Mouse (Mus musculus) kidney, embryonic 14.5 days (tissue): ENCODE measurements around the gene Rgs7. TPM values are rescaled to one million over a fixed set of nuclear protein-coding genes. Genes with fewer than 3 reads are reported as not detected.

Experiments
- ATAC-seq: fragments of 200-750 bp; cut with Nextera tagmentation; 2 replicates; pipeline ENCODE4 v1.8.0; 2017; ENCODE audit warnings: moderate number of reproducible peaks, mild to moderate bottlenecking, moderate TSS enrichment, moderate library complexity; ENCODE audit not compliant: low FRiP score, low TSS enrichment
- H3K27ac ChIP-seq: fragments of 300-500 bp; sonication (generic); 2 replicates; pipeline ENCODE4 v1.5.1; 2014; ENCODE audit warnings: low read depth, mild to moderate bottlenecking, low read length, moderate library complexity, mixed read lengths
- H3K27me3 ChIP-seq: fragments of 300-500 bp; sonication (generic); 2 replicates; pipeline ENCODE4 v1.6.1; 2014; ENCODE audit warnings: mild to moderate bottlenecking, low read length; ENCODE audit not compliant: control insufficient read depth, insufficient read depth
- H3K36me3 ChIP-seq: fragments of 300-500 bp; sonication (generic); 2 replicates; pipeline ENCODE4 v1.6.1; 2014; ENCODE audit warnings: low read length, mixed read lengths; ENCODE audit not compliant: control insufficient read depth, insufficient read depth
- H3K4me1 ChIP-seq: fragments of 300-500 bp; sonication (generic); 2 replicates; pipeline ENCODE4 v1.6.1; 2014; ENCODE audit warnings: low read length, mixed read lengths; ENCODE audit not compliant: control insufficient read depth, insufficient read depth
- H3K4me2 ChIP-seq: fragments of 300-500 bp; sonication (generic); replicated peaks from 2 replicates; pipeline ENCODE4 v1.6.1; 2014; ENCODE audit warnings: low read depth, mild to moderate bottlenecking, low read length
- H3K4me3 ChIP-seq: fragments of 300-500 bp; sonication (generic); 2 replicates; pipeline ENCODE4 v1.5.1; 2014; ENCODE audit warnings: mild to moderate bottlenecking, low read length
- H3K9ac ChIP-seq: fragments of 300-500 bp; sonication (generic); 2 replicates; pipeline ENCODE4 v1.6.1; 2014; ENCODE audit warnings: low read depth, mild to moderate bottlenecking, low read length, moderate library complexity
- H3K9me3 ChIP-seq: fragments of 300-500 bp; sonication (generic); 2 replicates; pipeline ENCODE4 v1.6.1; 2016; ENCODE audit warnings: low read length; ENCODE audit not compliant: control insufficient read depth
- WGBS: fragments of 180-500 bp; shearing (Covaris S2); extraction: QIAGEN DNeasy Blood & Tissue Kit; methylation state at CpG from one replicate; pipeline ENCODE4 v1.1.7; 2014; 5-methylcytosine and 5-hydroxymethylcytosine counted together
- polyA plus RNA-seq: library from polyadenylated mRNA; unstranded; fragments of >200 nt; fragmentation: Nextera tagmentation; extraction: Ambion mirVana; gene quantifications from 2 replicates; pipeline ENCODE4 v1.2.1, GENCODE M21; 2014

Rgs7 gene
- polyA plus RNA-seq, 1 experiment from 2014 or later, result 0.34 TPM

GRCm38 (mm10) chr1:175188186-175188585 is 304.1 kb downstream of the Rgs7 start:
- no peak overlapping the region for H3K27ac ChIP-seq
- H3K9ac ChIP-seq, result no peak overlapping the region
- H3K4me3 ChIP-seq, result no peak overlapping the region
- H3K9me3 ChIP-seq, result no peaks in the 10 kb centered on the region
- 67% methylated on average over 5 of the region's 5 CpGs for WGBS
- no peaks in the 10 kb centered on the region for H3K36me3 ChIP-seq
- H3K27me3 ChIP-seq, result no peaks in the 10 kb centered on the region
- no peaks in the 10 kb centered on the region for H3K4me1 ChIP-seq
- H3K4me2 ChIP-seq, result no peak overlapping the region
- ATAC-seq, result no peak

DNA sequence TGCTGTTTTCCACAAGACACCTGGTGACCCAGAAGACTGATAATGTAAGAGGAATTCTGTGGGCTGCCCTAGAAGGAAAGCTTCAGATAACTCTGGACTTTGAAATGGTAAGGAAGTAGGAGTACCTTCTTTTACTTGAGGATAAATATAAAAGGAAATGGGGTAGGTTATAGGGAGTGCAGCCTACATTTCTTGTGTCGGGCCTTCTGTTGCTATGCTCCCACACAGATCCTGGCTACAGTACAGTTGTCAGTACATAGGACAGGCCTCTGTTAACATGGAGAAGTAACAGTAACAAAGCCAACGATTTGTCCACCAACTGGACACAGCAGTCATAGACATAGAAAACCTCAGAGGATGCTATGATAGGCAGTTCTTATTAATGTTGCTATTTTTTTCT is 307.1 kb downstream of the Rgs7 start:
- H3K36me3 ChIP-seq, result no peaks in the 10 kb centered on the region
- no peak overlapping the region for H3K9ac ChIP-seq
- WGBS, result 83% methylated on average over 2 of the region's 2 CpGs
- H3K27ac ChIP-seq, result no peak overlapping the region
- H3K27me3 ChIP-seq, result no peaks in the 10 kb centered on the region
- H3K9me3 ChIP-seq, result no peaks in the 10 kb centered on the region
- H3K4me1 ChIP-seq, result no peaks in the 10 kb centered on the region
- H3K4me2 ChIP-seq, result no peak overlapping the region
- ATAC-seq, result no peak
- no peak overlapping the region for H3K4me3 ChIP-seq

- Histone ChIP-seq H3K4me3 (no peak overlapping the region), H3K4me1 (no peaks in the 10 kb centered on the region), H3K27ac (no peak overlapping the region), H3K9ac (no peak overlapping the region), H3K9me3 (no peaks in the 10 kb centered on the region), H3K36me3 (no peaks in the 10 kb centered on the region), H3K4me2 (no peak overlapping the region), H3K27me3 (no peaks in the 10 kb centered on the region)
- no peak for ATAC-seq
- WGBS, result 72% methylated on average over 3 of the region's 3 CpGs
Observed at GRCm38 (mm10) chr1:175184736-175185135, 307.6 kb downstream of the Rgs7 start.

GRCm38 (mm10) chr1:175178733-175179132 is 313.6 kb downstream of the Rgs7 start:
- 84% methylated on average over 1 of the region's 1 CpGs for WGBS
- no peak overlapping the region for H3K27ac ChIP-seq
- H3K36me3 ChIP-seq, result no peaks in the 10 kb centered on the region
- H3K27me3 ChIP-seq, result no peaks in the 10 kb centered on the region
- H3K4me3 ChIP-seq, result no peak overlapping the region
- no peak overlapping the region for H3K4me2 ChIP-seq
- no peaks in the 10 kb centered on the region for H3K4me1 ChIP-seq
- H3K9ac ChIP-seq, result no peak overlapping the region
- ATAC-seq, result peak; percentile 60; the same call in 1 of the 2 replicates
- no peaks in the 10 kb centered on the region for H3K9me3 ChIP-seq

GRCm38 (mm10) chr1:175174918-175175675 is 317.2 kb downstream of the Rgs7 start:
- ATAC-seq, result no peak
- WGBS, result 71% methylated on average over 5 of the region's 5 CpGs
- H3K36me3 ChIP-seq, result no peaks in the 10 kb centered on the region
- no peak overlapping the region for H3K9ac ChIP-seq
- H3K27ac ChIP-seq, result no peak overlapping the region
- H3K4me3 ChIP-seq, result no peak overlapping the region
- H3K27me3 ChIP-seq, result no peaks in the 10 kb centered on the region
- no peaks in the 10 kb centered on the region for H3K4me1 ChIP-seq
- H3K4me2 ChIP-seq, result no peak overlapping the region
- H3K9me3 ChIP-seq, result no peaks in the 10 kb centered on the region

DNA sequence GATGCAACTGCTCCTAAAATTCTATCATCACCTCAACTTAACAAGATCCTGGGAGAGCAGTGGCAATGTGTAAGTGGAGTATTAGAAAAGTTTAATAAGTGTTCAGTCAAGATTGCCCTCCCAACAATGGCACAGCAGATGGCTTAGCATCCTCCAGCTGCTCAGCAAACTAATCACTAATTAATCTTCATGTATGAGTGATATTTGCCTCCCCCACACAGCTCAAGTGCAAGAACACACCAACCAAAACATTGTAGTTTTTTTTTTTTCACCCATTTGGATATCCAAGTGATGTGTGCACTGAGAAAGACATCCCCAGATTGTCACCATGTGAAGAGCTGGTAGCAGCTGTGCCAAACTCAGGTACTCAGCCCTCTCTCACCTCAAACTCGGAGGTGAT is 336.8 kb downstream of the Rgs7 start:
- Histone ChIP-seq H3K9ac (no peak overlapping the region), H3K27ac (no peak overlapping the region), H3K4me3 (no peak overlapping the region), H3K4me2 (no peak overlapping the region), H3K4me1 (no peaks in the 10 kb centered on the region), H3K27me3 (no peaks in the 10 kb centered on the region), H3K36me3 (no peaks in the 10 kb centered on the region), H3K9me3 (no peaks in the 10 kb centered on the region)
- ATAC-seq, result no peak
- 83% methylated on average over 1 of the region's 1 CpGs for WGBS

DNA sequence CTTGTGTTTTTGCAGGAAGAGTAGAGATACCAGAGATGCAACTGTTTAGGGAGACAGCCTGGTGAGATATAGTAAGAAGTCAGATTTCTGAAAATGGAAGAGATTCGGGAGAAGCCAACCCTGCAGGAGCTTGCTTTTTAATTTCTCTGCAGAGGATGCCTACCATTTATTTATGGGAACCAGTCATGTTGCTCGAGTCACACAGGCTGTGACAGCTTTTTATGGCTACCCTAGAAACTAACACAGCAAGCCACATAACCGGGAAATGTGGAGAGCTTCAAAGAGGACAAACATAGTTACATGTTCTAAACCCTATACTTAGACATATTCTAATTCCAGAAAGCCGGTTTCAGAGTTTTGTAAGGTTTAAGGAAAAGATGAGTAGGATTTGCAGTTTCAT is 349.2 kb downstream of the Rgs7 start:
- Histone ChIP-seq H3K4me3 (no peak overlapping the region), H3K36me3 (no peaks in the 10 kb centered on the region), H3K27me3 (no peaks in the 10 kb centered on the region), H3K9me3 (no peaks in the 10 kb centered on the region), H3K9ac (no peak overlapping the region), H3K4me2 (no peak overlapping the region), H3K4me1 (no peaks in the 10 kb centered on the region), H3K27ac (no peak overlapping the region)
- ATAC-seq, result no peak
- WGBS, result 84% methylated on average over 4 of the region's 4 CpGs

- Histone ChIP-seq H3K9ac (no peak overlapping the region), H3K4me1 (no peaks in the 10 kb centered on the region), H3K9me3 (no peaks in the 10 kb centered on the region), H3K27me3 (no peaks in the 10 kb centered on the region), H3K36me3 (no peaks in the 10 kb centered on the region), H3K4me3 (no peak overlapping the region), H3K27ac (no peak overlapping the region), H3K4me2 (no peak overlapping the region)
- whole genome bisulfite sequencing, result 39% methylated on average over 2 of the region's 2 CpGs
- no peak for ATAC-seq
Observed at GRCm38 (mm10) chr1:175128525-175128924, 363.8 kb downstream of the Rgs7 start.

DNA sequence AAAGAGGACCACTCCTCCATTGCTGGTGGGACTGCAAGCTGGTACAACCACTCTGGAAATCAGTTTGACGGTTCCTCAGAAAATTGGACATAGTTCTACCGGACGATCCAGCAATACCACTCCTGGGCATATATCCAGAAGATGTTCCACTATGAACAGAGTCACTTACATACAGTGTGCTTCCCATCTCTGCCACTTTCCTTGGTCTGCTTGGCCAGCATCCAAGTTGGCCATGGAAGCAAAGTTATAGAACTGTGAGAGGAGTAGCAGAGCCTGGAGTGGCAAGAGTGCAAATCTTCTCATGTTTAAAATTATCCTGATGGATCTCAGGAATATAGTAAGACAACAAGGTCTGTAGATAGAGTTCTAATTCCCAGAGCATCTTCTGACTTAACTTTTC is 367.9 kb downstream of the Rgs7 start:
- no peaks in the 10 kb centered on the region for H3K27me3 ChIP-seq
- H3K9me3 ChIP-seq, result no peaks in the 10 kb centered on the region
- H3K4me2 ChIP-seq, result no peak overlapping the region
- no peak overlapping the region for H3K27ac ChIP-seq
- no peak overlapping the region for H3K4me3 ChIP-seq
- H3K36me3 ChIP-seq, result no peaks in the 10 kb centered on the region
- H3K4me1 ChIP-seq, result no peaks in the 10 kb centered on the region
- WGBS, result 93% methylated on average over 3 of the region's 3 CpGs
- H3K9ac ChIP-seq, result no peak overlapping the region
- no peak for ATAC-seq
